ENCODE assay signal across 7 mouse cellular contexts in the genomic region with DNA sequence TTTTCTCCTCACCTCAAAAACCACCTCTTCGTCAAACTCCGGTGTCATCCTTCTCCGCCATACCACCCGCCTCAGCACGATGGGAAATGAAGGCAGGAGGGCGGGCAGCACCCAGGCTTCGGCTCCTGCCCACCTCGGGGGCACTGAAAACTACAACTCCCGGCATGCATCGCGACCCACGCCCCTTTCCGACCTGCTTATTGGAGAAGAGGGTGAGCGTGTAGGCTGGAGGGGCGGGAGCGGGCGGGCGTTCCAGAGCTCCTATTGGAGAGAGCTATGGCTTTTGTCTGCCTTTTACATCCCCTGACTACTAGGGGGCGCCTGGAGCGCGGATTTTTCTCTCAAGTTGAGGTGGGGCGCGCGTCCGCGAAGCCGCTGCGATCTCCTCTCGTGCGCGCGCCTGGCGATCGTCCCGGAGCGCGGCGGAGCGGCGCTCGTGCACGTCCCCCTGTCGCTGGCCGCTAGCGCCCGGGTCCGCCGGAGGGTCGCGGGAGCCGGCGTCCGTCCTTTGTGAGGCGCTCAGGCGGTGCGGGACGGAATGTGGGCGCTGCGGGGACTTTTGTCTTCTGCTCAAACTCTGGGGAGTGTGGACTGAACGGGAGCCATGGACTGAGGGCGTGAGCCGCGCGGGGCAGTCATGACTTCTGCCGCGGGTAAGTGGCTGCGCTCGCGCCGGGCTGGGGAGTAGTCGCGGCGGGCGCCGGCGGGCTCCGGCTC. TPM values are rescaled to one million over a fixed set of nuclear protein-coding genes. Genes with fewer than 3 reads are reported as not detected.
DNase-seq lines count a peak whose midpoint lies in the region; ATAC-seq lines count a peak whose summit lies in the region.

A gene (minus strand): TSS at position 160 of the 717 bp plus-strand sequence.
A gene (plus strand): TSS at position 344 of the 717 bp plus-strand sequence.

- WGBS in embryonic facial prominence, embryonic 12.5 days, result under 1% methylated on average over 76 of the region's 77 CpGs
- 0% methylated on average over 76 of the region's 77 CpGs for WGBS in limb, embryonic 11.5 days
- under 1% methylated on average over 77 of the region's 77 CpGs for WGBS in midbrain, embryonic 14.5 days

- no peaks in the 10 kb centered on the region for H3K9me3 ChIP-seq in embryonic facial prominence, embryonic 12.5 days
- no peaks in the 10 kb centered on the region for H3K9me3 ChIP-seq in limb, embryonic 11.5 days (ENCODE audit: control insufficient read depth, low read length)
- no peaks in the 10 kb centered on the region for H3K9me3 ChIP-seq in midbrain, embryonic 14.5 days (ENCODE audit: control insufficient read depth, low read length)

- H3K4me1 ChIP-seq in embryonic facial prominence, embryonic 12.5 days, result peaks cover 11% of the 10 kb centered on the region
- H3K4me1 ChIP-seq in limb, embryonic 11.5 days (ENCODE audit: control insufficient read depth, insufficient read depth, low read length), result peaks cover 2% of the 10 kb centered on the region; the same call in 1 of the 2 replicates
- peaks cover 18% of the 10 kb centered on the region for H3K4me1 ChIP-seq in midbrain, embryonic 14.5 days (ENCODE audit: control insufficient read depth, insufficient read depth, low read length)

- peak within 1 kb of the TSS; percentile 86 for H3K4me3 ChIP-seq in embryonic facial prominence, embryonic 12.5 days
- H3K4me3 ChIP-seq in limb, embryonic 11.5 days (ENCODE audit: low read depth, low read length), result peak within 1 kb of the TSS; percentile 85
- H3K4me3 ChIP-seq in midbrain, embryonic 14.5 days (replicated peaks; ENCODE audit: low read depth, low read length), result peak within 1 kb of the TSS; percentile 67

- H3K4me2 ChIP-seq in embryonic facial prominence, embryonic 12.5 days (replicated peaks), result peak within 1 kb of the TSS; percentile 72
- H3K4me2 ChIP-seq in limb, embryonic 11.5 days (ENCODE audit: low read depth, severe bottlenecking), result peak within 1 kb of the TSS; percentile 60
- H3K4me2 ChIP-seq in midbrain, embryonic 14.5 days (ENCODE audit: low read length), result peak within 1 kb of the TSS; percentile 76

- peak; percentile 98 for DNase-seq in adrenal gland, postnatal 25 days
- peak; percentile 100 for DNase-seq in heart, adult 11 months
- peak; percentile 99 for DNase-seq in kidney, adult 18-20 months
- DNase-seq in limb, embryonic 11.5 days (ENCODE audit: low spot score), result peak; percentile 99
- DNase-seq in midbrain, embryonic 14.5 days, result peak; percentile 100
- DNase-seq in spleen, adult 18-20 months, result peak; percentile 97 to 99

- peak within 1 kb of the TSS; percentile 60; the same call in 1 of the 2 replicates for H3K27ac ChIP-seq in embryonic facial prominence, embryonic 12.5 days
- H3K27ac ChIP-seq in limb, embryonic 11.5 days (replicated peaks; ENCODE audit: low read depth, low read length), result no peak within 1 kb of the TSS; the same call in 1 of the 2 replicates
- H3K27ac ChIP-seq in midbrain, embryonic 14.5 days (replicated peaks; ENCODE audit: low read depth, low read length), result peak within 1 kb of the TSS; percentile 81

- H3K9ac ChIP-seq in embryonic facial prominence, embryonic 12.5 days, result peak within 1 kb of the TSS; percentile 79
- H3K9ac ChIP-seq in limb, embryonic 11.5 days (ENCODE audit: low read length), result peak within 1 kb of the TSS; percentile 88
- H3K9ac ChIP-seq in midbrain, embryonic 14.5 days (replicated peaks; ENCODE audit: low read length), result peak within 1 kb of the TSS; percentile 74

- no peaks in the 10 kb centered on the region for H3K27me3 ChIP-seq in embryonic facial prominence, embryonic 12.5 days
- no peaks in the 10 kb centered on the region for H3K27me3 ChIP-seq in limb, embryonic 11.5 days (ENCODE audit: control insufficient read depth, insufficient read depth, low read length)
- H3K27me3 ChIP-seq in midbrain, embryonic 14.5 days (ENCODE audit: control insufficient read depth, insufficient read depth, low read length), result no peaks in the 10 kb centered on the region

- H3K36me3 ChIP-seq in embryonic facial prominence, embryonic 12.5 days, result 0 out of 2 replicates have a peak, but pooled peaks cover under 1% of the 10 kb centered on the region
- H3K36me3 ChIP-seq in limb, embryonic 11.5 days (ENCODE audit: control insufficient read depth, insufficient read depth, low read length), result no peaks in the 10 kb centered on the region
- H3K36me3 ChIP-seq in midbrain, embryonic 14.5 days (ENCODE audit: control insufficient read depth, insufficient read depth, low read length), result peaks cover 2% of the 10 kb centered on the region

- ATAC-seq in embryonic facial prominence, embryonic 12.5 days (ENCODE audit: insufficient number of reproducible peaks, insufficient read depth, low FRiP score, low TSS enrichment), result peak; percentile 99
- ATAC-seq in limb, embryonic 11.5 days (ENCODE audit: insufficient number of reproducible peaks, low FRiP score, low TSS enrichment, low read depth), result peak; percentile 97
- ATAC-seq in midbrain, embryonic 14.5 days (ENCODE audit: low FRiP score, low TSS enrichment), result peak; percentile 98

RNA-seq across cellular contexts. Expression of the first gene that starts in this region (rescaled TPM):
- 16.8 and 24.9 TPM in 2 replicates for total RNA-seq in adrenal gland, postnatal 25 days (2021)
- polyA plus RNA-seq in embryonic facial prominence, embryonic 12.5 days (2016; fragmentation: Nextera tagmentation; extraction: Ambion mirVana), result 35.8 and 37.6 TPM in 2 replicates
- 25.5 and 32.3 TPM in 2 replicates for polyA plus RNA-seq in limb, embryonic 11.5 days (2014; fragmentation: Nextera tagmentation; extraction: Ambion mirVana)
- polyA plus RNA-seq in midbrain, embryonic 14.5 days (2014; fragmentation: Nextera tagmentation; extraction: Ambion mirVana), result 64.1 and 74.8 TPM in 2 replicates

RNA-seq across cellular contexts. Expression of the second gene that starts in this region (rescaled TPM):
- 6.3 and 8.4 TPM in 2 replicates for total RNA-seq in adrenal gland, postnatal 25 days (2021)
- polyA plus RNA-seq in embryonic facial prominence, embryonic 12.5 days (2016; fragmentation: Nextera tagmentation; extraction: Ambion mirVana), result 4.0 and 4.3 TPM in 2 replicates
- 6.5 and 7.2 TPM in 2 replicates for polyA plus RNA-seq in limb, embryonic 11.5 days (2014; fragmentation: Nextera tagmentation; extraction: Ambion mirVana)
- 1.6 and 3.1 TPM in 2 replicates for polyA plus RNA-seq in midbrain, embryonic 14.5 days (2014; fragmentation: Nextera tagmentation; extraction: Ambion mirVana)
